In genomic region chr10:19855597-19856306, GRCm38 (mm10) we compare ENCODE assay signal across 31 mouse cellular contexts. TPM values are rescaled to one million over a fixed set of nuclear protein-coding genes. Genes with fewer than 3 reads are reported as not detected.
DNase-seq lines count a peak whose midpoint lies in the region; ATAC-seq lines count a peak whose summit lies in the region.
"Had no signal": no experiment of that assay in that cellular context is flagged by ENCODE, and none has a peak within 500 bp of the region (broad histone marks: within the 10 kb centered on the region; RNA-seq: fewer than 3 reads in every experiment).

No protein-coding gene starts in this region.

- H3K4me2 ChIP-seq in liver, embryonic 11.5 days, result no peak overlapping the region
- no peak overlapping the region for H3K4me2 ChIP-seq in liver, embryonic 15.5 days
- H3K4me2 ChIP-seq: embryonic facial prominence, embryonic 12.5 days; forebrain, embryonic 13.5 days; heart, embryonic 12.5 days; intestine, embryonic 15.5 days; midbrain, embryonic 15.5 days; neural tube, embryonic 13.5 days had no signal

- H3K9ac ChIP-seq in liver, embryonic 11.5 days (ENCODE audit: low read depth, low read length), result no peak overlapping the region
- H3K9ac ChIP-seq in liver, embryonic 15.5 days, result no peak overlapping the region
- H3K9ac ChIP-seq: embryonic facial prominence, embryonic 12.5 days; forebrain, embryonic 13.5 days; heart, embryonic 12.5 days; intestine, embryonic 15.5 days; midbrain, embryonic 15.5 days; neural tube, embryonic 13.5 days had no signal

- no peaks in the 10 kb centered on the region for H3K36me3 ChIP-seq in liver, embryonic 11.5 days (ENCODE audit: control insufficient read depth, insufficient read depth, low read length)
- 0 out of 2 replicates have a peak, but pooled peaks cover 3% of the 10 kb centered on the region for H3K36me3 ChIP-seq in liver, embryonic 15.5 days (replicated peaks)
- H3K36me3 ChIP-seq: embryonic facial prominence, embryonic 12.5 days; heart, embryonic 12.5 days; hindbrain, embryonic 10.5 days; intestine, embryonic 15.5 days; limb, embryonic 10.5 days; midbrain, embryonic 15.5 days; neural tube, embryonic 13.5 days had no signal

- H3K27ac ChIP-seq in liver, embryonic 11.5 days (ENCODE audit: low read depth, low read length), result no peak overlapping the region
- H3K27ac ChIP-seq in liver, embryonic 15.5 days (replicated peaks), result no peak overlapping the region
- H3K27ac ChIP-seq: embryonic facial prominence, embryonic 12.5 days; forebrain, embryonic 13.5 days; hindbrain, embryonic 10.5 days; intestine, embryonic 15.5 days; limb, embryonic 10.5 days; midbrain, embryonic 15.5 days; neural tube, embryonic 13.5 days had no signal

- 73% methylated on average over 7 of the region's 7 CpGs for WGBS in liver, embryonic 11.5 days
- 50% methylated on average over 7 of the region's 7 CpGs for WGBS in liver, embryonic 15.5 days (ENCODE audit: insufficient replicate concordance)

- ATAC-seq in liver, embryonic 11.5 days (replicated peaks; ENCODE audit: low FRiP score), result peak; percentile 71
- peak; percentile 37; the same call in 1 of the 2 replicates for ATAC-seq in liver, embryonic 15.5 days (ENCODE audit: insufficient read depth)
- ATAC-seq: forebrain, embryonic 13.5 days; hindbrain, embryonic 16.5 days; intestine, embryonic 15.5 days; lung, postnatal 0 days; midbrain, embryonic 15.5 days had no signal

- DNase-seq in liver, embryonic 11.5 days (ENCODE audit: low spot score), result no peak
- DNase-seq in liver, result no peak
- peak; percentile 45 for DNase-seq in brain, adult 2 months (ENCODE audit: low read depth, low spot score)
- no peak for DNase-seq in lung, postnatal 14 days
- no peak for DNase-seq in thymus, postnatal 14 days
- no peak for DNase-seq in cerebellum, adult 11-12 months
- DNase-seq: adrenal gland, postnatal 36 days; cerebellum, adult 11 months; cerebellum, postnatal 10 days; gastrocnemius, postnatal 25 days; heart, adult 18-20 months; heart, postnatal 10 days; kidney, adult 8-10 months; kidney, postnatal 10 days; retina, postnatal 1 day; right cerebral cortex, postnatal 25 days; thymus, adult 2 months had no signal

- peaks cover 3% of the 10 kb centered on the region for H3K4me1 ChIP-seq in liver, embryonic 11.5 days (replicated peaks; ENCODE audit: control insufficient read depth, insufficient read depth, low read length)
- peaks cover 19% of the 10 kb centered on the region for H3K4me1 ChIP-seq in liver, embryonic 15.5 days (replicated peaks)

- H3K27me3 ChIP-seq in liver, embryonic 11.5 days (replicated peaks; ENCODE audit: control insufficient read depth, insufficient read depth, low read length), result peaks cover 24% of the 10 kb centered on the region
- H3K27me3 ChIP-seq in liver, embryonic 15.5 days, result peaks cover 39% of the 10 kb centered on the region

- H3K9me3 ChIP-seq in liver, embryonic 11.5 days (ENCODE audit: control insufficient read depth, low read length), result no peaks in the 10 kb centered on the region
- H3K9me3 ChIP-seq in liver, embryonic 15.5 days (replicated peaks), result no peaks in the 10 kb centered on the region
- H3K9me3 ChIP-seq: embryonic facial prominence, embryonic 12.5 days; forebrain, embryonic 13.5 days; heart, embryonic 12.5 days; hindbrain, embryonic 10.5 days; intestine, embryonic 15.5 days; limb, embryonic 10.5 days; midbrain, embryonic 15.5 days; neural tube, embryonic 13.5 days had no signal

- H3K4me3 ChIP-seq in liver, embryonic 11.5 days (ENCODE audit: low read depth, low read length), result no peak overlapping the region
- no peak overlapping the region for H3K4me3 ChIP-seq in liver, embryonic 15.5 days (replicated peaks)
- H3K4me3 ChIP-seq: embryonic facial prominence, embryonic 12.5 days; erythroblast, embryonic 14.5 days; forebrain, embryonic 13.5 days; heart, embryonic 12.5 days; hindbrain, embryonic 10.5 days; intestine, embryonic 15.5 days; limb, embryonic 10.5 days; midbrain, embryonic 15.5 days; myocyte; neural tube, embryonic 13.5 days had no signal

RNA-seq across cellular contexts. Expression of gene Slc35d3, which starts 4.5 kb away (rescaled TPM):
- polyA plus RNA-seq in liver, embryonic 11.5 days (2014; fragmentation: Nextera tagmentation; extraction: Ambion mirVana), result 11.5 and 12.8 TPM in 2 replicates
- 2.0 and 2.4 TPM in 2 replicates for polyA plus RNA-seq in liver, embryonic 15.5 days (2015; fragmentation: Nextera tagmentation; extraction: Ambion mirVana)
- polyA plus RNA-seq: C2C12, myocyte had no signal

RNA-seq across cellular contexts. Expression of gene Pex7, which starts 51.7 kb away (rescaled TPM):
- polyA plus RNA-seq in liver, embryonic 11.5 days (2014; fragmentation: Nextera tagmentation; extraction: Ambion mirVana), result 40.8 and 43.8 TPM in 2 replicates
- polyA plus RNA-seq in liver, embryonic 15.5 days (2015; fragmentation: Nextera tagmentation; extraction: Ambion mirVana), result 27.7 and 28.9 TPM in 2 replicates
